Mouse (Mus musculus) embryonic facial prominence, embryonic 15.5 days (tissue): ENCODE measurements around the gene Morn3. TPM values are rescaled to one million over a fixed set of nuclear protein-coding genes. Genes with fewer than 3 reads are reported as not detected.
A peak's percentile ranks its signal among the peaks of the same experiment; 100 is the strongest.

Experiments used
- ATAC-seq: fragments of 200-750 bp; cut with Nextera tagmentation; 2 replicates; pipeline ENCODE4 v1.8.0; 2017; ENCODE audit warnings: low read depth, moderate TSS enrichment; ENCODE audit not compliant: insufficient number of reproducible peaks, low FRiP score, low TSS enrichment
- H3K27ac ChIP-seq: fragments of 300-500 bp; sonication (generic); replicated peaks from 2 replicates; pipeline ENCODE4 v1.5.1; 2015; ENCODE audit warnings: mild to moderate bottlenecking, inconsistent platforms
- H3K27me3 ChIP-seq: fragments of 300-500 bp; sonication (generic); 2 replicates; pipeline ENCODE4 v1.6.1; 2015; ENCODE audit warnings: inconsistent platforms
- H3K36me3 ChIP-seq: fragments of 300-500 bp; sonication (generic); 2 replicates; pipeline ENCODE4 v1.6.1; 2015; ENCODE audit warnings: mild to moderate bottlenecking, inconsistent platforms
- H3K4me1 ChIP-seq: fragments of 300-500 bp; sonication (generic); 2 replicates; pipeline ENCODE4 v1.6.1; 2015; ENCODE audit warnings: inconsistent platforms
- H3K4me2 ChIP-seq: fragments of 300-500 bp; sonication (generic); replicated peaks from 2 replicates; pipeline ENCODE4 v1.6.1; 2015; ENCODE audit warnings: mild to moderate bottlenecking, inconsistent platforms
- H3K4me3 ChIP-seq: fragments of 300-500 bp; sonication (generic); replicated peaks from 2 replicates; pipeline ENCODE4 v1.5.1; 2015; ENCODE audit warnings: mild to moderate bottlenecking, inconsistent platforms
- H3K9ac ChIP-seq: fragments of 300-500 bp; sonication (generic); 2 replicates; pipeline ENCODE4 v1.6.1; 2015; ENCODE audit warnings: inconsistent platforms
- H3K9me3 ChIP-seq: fragments of 300-500 bp; sonication (generic); replicated peaks from 2 replicates; pipeline ENCODE4 v1.6.1; 2016; ENCODE audit warnings: inconsistent platforms
- WGBS: fragments of 180-500 bp; shearing (Covaris S2); methylation state at CpG from one replicate; pipeline ENCODE4 v1.1.7; 2015; 5-methylcytosine and 5-hydroxymethylcytosine counted together
- polyA plus RNA-seq: library from polyadenylated mRNA; unstranded; fragments of >200 nt; fragmentation: Nextera tagmentation; extraction: Ambion mirVana; gene quantifications from 2 replicates; pipeline ENCODE4 v1.2.1, GENCODE M21; 2015

Gene Morn3
- polyA plus RNA-seq, 1 experiment from 2014 or later, result 11.2 TPM

DNA sequence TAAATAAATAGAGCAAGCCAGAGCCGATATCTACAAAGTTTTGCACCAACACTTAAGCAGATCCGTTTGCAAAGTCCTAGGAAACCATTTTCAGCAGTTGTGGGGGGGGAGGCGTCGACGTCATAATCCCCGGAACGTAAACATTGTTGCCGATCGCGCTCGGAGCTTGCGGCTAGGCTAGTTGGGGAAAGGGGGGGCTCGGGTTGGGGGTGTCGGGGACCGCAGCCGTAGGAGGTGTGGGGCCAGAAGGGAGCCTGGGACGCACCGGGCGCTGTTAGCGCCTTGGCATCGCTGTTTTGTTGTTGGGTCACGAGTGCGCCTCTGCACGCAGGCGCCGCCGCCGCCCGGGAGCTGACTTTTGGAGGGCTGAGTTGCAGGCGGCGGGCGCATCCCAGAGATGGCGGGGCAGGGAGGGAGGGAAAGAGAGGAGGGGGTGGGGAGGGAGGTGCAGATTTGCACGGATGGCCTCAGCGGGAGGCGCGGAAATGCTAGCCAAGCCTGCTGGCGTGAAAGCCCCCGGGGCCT lies 57.8 kb downstream of the Morn3 start:
- no peaks in the 10 kb centered on the region for H3K27me3 ChIP-seq
- H3K9me3 ChIP-seq, result no peaks in the 10 kb centered on the region
- H3K4me2 ChIP-seq, result peak overlapping the region; percentile 99
- H3K4me3 ChIP-seq, result peak overlapping the region; percentile 69
- peak overlapping the region; percentile 57 for H3K9ac ChIP-seq
- WGBS, result under 1% methylated on average over 36 of the region's 39 CpGs
- H3K27ac ChIP-seq, result peak overlapping the region; percentile 87
- H3K36me3 ChIP-seq, result no peaks in the 10 kb centered on the region
- H3K4me1 ChIP-seq, result peaks cover 41% of the 10 kb centered on the region
- peak; percentile 49 for ATAC-seq

DNA sequence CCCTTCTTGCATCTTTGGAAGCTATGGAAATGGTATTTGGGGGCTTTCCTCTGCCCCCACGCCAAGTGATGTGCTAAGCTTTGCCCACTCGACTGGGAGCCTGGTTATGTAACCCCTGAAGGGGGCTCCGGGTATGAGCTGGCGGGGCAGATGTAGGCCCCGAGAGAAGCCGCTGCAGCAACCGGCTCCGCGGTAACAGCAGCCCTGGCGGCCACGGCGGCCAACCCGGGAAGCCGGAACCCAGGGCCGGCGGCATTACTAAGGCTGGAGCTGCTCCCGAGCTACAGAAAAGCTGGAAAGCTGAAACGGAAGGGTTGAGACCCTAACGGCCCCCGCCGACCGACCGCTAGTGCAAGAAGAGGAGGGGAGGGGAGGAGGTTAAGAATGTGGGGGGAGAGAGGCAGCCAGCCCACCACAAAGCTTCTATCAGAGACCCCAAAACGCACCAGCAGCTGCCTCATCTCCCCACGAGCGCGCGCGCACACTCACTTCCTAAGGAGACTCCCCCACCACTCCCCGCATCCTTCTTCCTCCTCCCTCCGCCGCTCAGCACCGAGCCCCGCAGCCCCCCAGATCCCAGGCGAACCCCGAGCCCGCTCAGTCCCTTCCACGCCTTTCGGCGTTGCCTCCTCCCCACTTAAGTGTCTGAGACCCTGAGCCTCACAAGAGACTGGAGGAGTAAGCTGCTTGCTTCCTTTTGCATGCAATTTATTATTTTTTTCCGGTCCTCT lies 58.6 kb downstream of the Morn3 start:
- 0% methylated on average over 40 of the region's 41 CpGs for WGBS
- Histone ChIP-seq H3K4me3 (peak overlapping the region; percentile 69), H3K27ac (peak overlapping the region; percentile 58), H3K4me2 (peak overlapping the region; percentile 99), H3K36me3 (no peaks in the 10 kb centered on the region), H3K9ac (peak overlapping the region; percentile 56), H3K9me3 (no peaks in the 10 kb centered on the region), H3K4me1 (peaks cover 41% of the 10 kb centered on the region), H3K27me3 (no peaks in the 10 kb centered on the region)
- no peak for ATAC-seq

DNA sequence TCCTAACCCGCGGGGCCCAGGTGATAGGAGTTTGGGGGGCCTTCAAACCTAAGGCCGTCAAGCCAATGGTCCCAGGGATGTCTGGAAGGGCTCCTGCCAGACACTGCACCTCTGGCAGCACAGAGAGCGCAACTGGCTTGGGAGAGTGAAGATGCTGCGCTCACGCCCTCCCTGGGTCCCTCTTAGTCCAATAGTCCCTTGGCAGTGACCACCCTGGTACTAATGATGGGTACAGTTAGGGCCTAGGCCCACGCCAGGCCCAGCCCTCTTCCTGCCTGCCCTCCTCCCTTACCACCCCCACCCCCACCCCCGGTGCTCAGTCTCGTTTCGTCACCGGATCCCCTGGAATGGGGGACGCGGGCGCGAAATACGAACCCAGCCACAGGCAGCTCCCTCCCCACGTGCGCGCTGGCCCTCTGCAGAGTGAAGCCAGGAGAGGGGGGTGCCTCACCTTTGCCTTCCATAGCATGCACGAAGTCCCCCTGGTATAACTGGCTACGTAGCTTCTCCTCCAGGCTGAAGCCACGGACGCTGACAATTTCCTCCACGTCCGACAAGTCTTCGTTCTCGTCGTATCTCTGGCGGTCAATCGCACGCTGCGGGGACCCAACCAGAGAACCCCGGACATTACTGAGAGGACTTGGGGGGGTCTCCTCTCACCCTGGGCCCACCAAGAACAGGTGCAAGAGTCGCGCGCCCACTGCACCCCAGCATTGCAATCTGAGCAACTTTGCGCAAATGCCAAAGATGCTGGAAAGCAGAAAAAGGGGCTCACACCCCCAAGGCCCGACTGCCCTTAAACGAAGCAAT lies 59.4 kb downstream of the Morn3 start:
- peaks cover 41% of the 10 kb centered on the region for H3K4me1 ChIP-seq

DNA sequence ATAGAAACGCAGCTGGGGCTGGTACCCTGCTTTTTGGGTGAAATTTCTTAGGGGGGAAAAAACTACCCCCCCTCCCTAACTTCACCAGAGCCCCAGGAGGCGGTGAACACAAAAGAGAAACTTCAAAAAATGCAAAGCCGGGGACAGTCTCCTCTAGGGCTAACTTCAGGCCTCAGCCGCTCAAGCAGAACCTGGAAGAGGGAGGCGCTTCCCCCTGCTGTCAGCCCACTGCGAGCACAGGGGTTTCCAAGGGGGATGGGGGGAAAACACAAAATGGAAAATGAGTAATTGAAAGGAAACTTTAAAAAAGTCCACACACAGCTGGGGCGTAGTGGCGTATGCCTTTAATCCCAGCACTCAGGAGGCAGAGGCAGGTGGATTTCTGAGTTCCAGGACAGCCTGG lies 60.7 kb downstream of the Morn3 start:
- peaks cover 41% of the 10 kb centered on the region for H3K4me1 ChIP-seq
- H3K9ac ChIP-seq, result no peak overlapping the region
- no peaks in the 10 kb centered on the region for H3K27me3 ChIP-seq
- no peak for ATAC-seq
- H3K4me2 ChIP-seq, result no peak overlapping the region
- WGBS, result 44% methylated on average over 8 of the region's 8 CpGs
- H3K27ac ChIP-seq, result no peak overlapping the region
- no peak overlapping the region for H3K4me3 ChIP-seq
- H3K36me3 ChIP-seq, result 0 out of 2 replicates have a peak, but pooled peaks cover 3% of the 10 kb centered on the region
- no peaks in the 10 kb centered on the region for H3K9me3 ChIP-seq

More for the DNA sequence above, 59.4 kb downstream of the Morn3 start:
- WGBS, result 4% methylated on average over 39 of the region's 39 CpGs
- peak; percentile 58 for ATAC-seq
- Histone ChIP-seq H3K4me3 (peak overlapping the region; percentile 69), H3K4me2 (peak overlapping the region; percentile 99), H3K27me3 (no peaks in the 10 kb centered on the region), H3K9ac (peak overlapping the region; percentile 56), H3K27ac (peak overlapping the region; percentile 58; the same call in 1 of the 2 replicates), H3K9me3 (no peaks in the 10 kb centered on the region), H3K36me3 (no peaks in the 10 kb centered on the region)

Other genes starting within 250 kb of the Morn3 start
- gene Anapc5, start 225.7 kb downstream of the Morn3 start, polyA plus RNA-seq, result 390 and 401 TPM in 2 replicates
- 32.0 and 36.0 TPM in 2 replicates for gene Rnf34, start 197.0 kb downstream of the Morn3 start, polyA plus RNA-seq
- 42.9 and 43.9 TPM in 2 replicates for gene Kdm2b, start 57.2 kb downstream of the Morn3 start, polyA plus RNA-seq
- 16.8 and 17.3 TPM in 2 replicates for gene Orai1, start 31.9 kb downstream of the Morn3 start, polyA plus RNA-seq
- 19.4 and 21.2 TPM in 2 replicates for gene Tmem120b, start 21.4 kb upstream of the Morn3 start, polyA plus RNA-seq
- gene Rhof, start 85.7 kb upstream of the Morn3 start, polyA plus RNA-seq, result 5.4 and 6.4 TPM in 2 replicates
- 11.4 TPM in 2 replicates for gene Setd1b, start 95.2 kb upstream of the Morn3 start, polyA plus RNA-seq
- gene Psmd9, start 122.4 kb upstream of the Morn3 start, polyA plus RNA-seq, result 92.3 and 95.4 TPM in 2 replicates
- not detected in 2 replicates for gene Hpd, start 135.7 kb upstream of the Morn3 start, polyA plus RNA-seq
- 3.4 and 4.7 TPM in 2 replicates for gene Wdr66, start 205.1 kb upstream of the Morn3 start, polyA plus RNA-seq